Mouse (Mus musculus) brain, embryonic 14.5 days (tissue): ENCODE measurements around the gene Slc9a1.

ENCODE experiments used
- CTCF ChIP-seq: fragments of 200-500 bp; IDR thresholded peaks from 2 replicates; pipeline ENCODE4 v1.5.1; 2012; ENCODE audit warnings: inconsistent platforms, mild to moderate bottlenecking, moderate library complexity, borderline replicate concordance; ENCODE audit not compliant: insufficient read depth, insufficient read length; ENCODE audit errors: extremely low read depth
- POLR2A ChIP-seq: fragments of 200-500 bp; IDR thresholded peaks from 2 replicates; pipeline ENCODE4 v1.6.1; 2012; ENCODE audit warnings: mild to moderate bottlenecking, inconsistent platforms, borderline replicate concordance; ENCODE audit not compliant: poor library complexity, insufficient read depth, insufficient read length, severe bottlenecking; ENCODE audit errors: extremely low read depth

- TF ChIP-seq POLR2A: no peak
- TF ChIP-seq CTCF: no peak
These were observed 1.1 kb downstream of the Slc9a1 start for GRCm38 (mm10) chr4:133370298-133371274.
